Mouse (Mus musculus) ES-E14 (cell line): ENCODE measurements around the gene Synj2.

Source experiments
- CHD2 ChIP-seq: IDR thresholded peaks from 2 replicates; pipeline ENCODE4 v1.6.1; 2014; ENCODE audit warnings: mild to moderate bottlenecking, low read depth, low read length, inconsistent platforms
- HCFC1 ChIP-seq: IDR thresholded peaks from 2 replicates; pipeline ENCODE4 v1.6.1; 2012; ENCODE audit warnings: low read length, inconsistent platforms, borderline replicate concordance; ENCODE audit not compliant: insufficient read depth
- MAFK ChIP-seq: IDR thresholded peaks from 2 replicates; pipeline ENCODE4 v1.6.1; 2014; ENCODE audit warnings: mild to moderate bottlenecking, low read depth, low read length, inconsistent platforms; ENCODE audit not compliant: insufficient read depth
- ZC3H11A ChIP-seq: IDR thresholded peaks from 2 replicates; pipeline ENCODE4 v1.6.1; 2012; ENCODE audit warnings: low read depth, mild to moderate bottlenecking, inconsistent platforms, low read length, borderline replicate concordance

GRCm38 (mm10) chr17:5952455-5952854 is 11.4 kb downstream of the Synj2 start:
- TF ChIP-seq MAFK (no peak), ZC3H11A (no peak), HCFC1 (no peak), CHD2 (no peak)
